Mouse (Mus musculus): ENCODE results near the gene Gucy2e.

Gene Gucy2e

GRCm38 (mm10) chr11:69236061-69236925, 543 bp downstream of the Gucy2e start:
- DNase-seq (ENCODE audit: low spot score in 2 of 2) = no peak

- peak; percentile 57 to 66 for DNase-seq (ENCODE audit: low spot score in 2 of 2)
These were observed 1.4 kb downstream of the Gucy2e start for GRCm38 (mm10) chr11:69235285-69236060.

GRCm38 (mm10) chr11:69233141-69233540, 3.7 kb downstream of the Gucy2e start:
- no peak for DNase-seq (ENCODE audit: low spot score in 2 of 2)

- no peak for DNase-seq (ENCODE audit: low spot score in 2 of 2)
These were observed 6.4 kb downstream of the Gucy2e start for GRCm38 (mm10) chr11:69230420-69230819.

GRCm38 (mm10) chr11:69225715-69226114, 11.1 kb downstream of the Gucy2e start:
- no peak for DNase-seq (ENCODE audit: low spot score in 2 of 2)

GRCm38 (mm10) chr11:69223101-69223500, 13.7 kb downstream of the Gucy2e start:
- DNase-seq (ENCODE audit: low spot score in 2 of 2) = no peak

- no peak for DNase-seq (ENCODE audit: low spot score in 2 of 2)
These were observed 15.8 kb downstream of the Gucy2e start for GRCm38 (mm10) chr11:69221070-69221469.

- DNase-seq (ENCODE audit: low spot score in 2 of 2) = no peak
These were observed 18.2 kb downstream of the Gucy2e start for GRCm38 (mm10) chr11:69218661-69219060.

- DNase-seq (ENCODE audit: low spot score in 2 of 2) = no peak
These were observed 19.4 kb downstream of the Gucy2e start for GRCm38 (mm10) chr11:69217411-69217810.

GRCm38 (mm10) chr11:69211431-69211830, 25.4 kb downstream of the Gucy2e start:
- peak; percentile 34 for DNase-seq (ENCODE audit: low spot score in 2 of 2)

GRCm38 (mm10) chr11:69202469-69203230, 34.2 kb downstream of the Gucy2e start:
- no peak for DNase-seq (ENCODE audit: low spot score in 2 of 2)

- no peak for DNase-seq (ENCODE audit: low spot score in 2 of 2)
These were observed 36.6 kb downstream of the Gucy2e start for GRCm38 (mm10) chr11:69200231-69200630.

GRCm38 (mm10) chr11:69199251-69199650, 37.6 kb downstream of the Gucy2e start:
- DNase-seq (ENCODE audit: low spot score in 2 of 2) = no peak

GRCm38 (mm10) chr11:69197743-69198142, 39.1 kb downstream of the Gucy2e start, which contains the start of gene Alox8:
Gene Alox8 (minus strand): TSS chr11:69197843.
- DNase-seq (ENCODE audit: low spot score in 2 of 2) = no peak

- no peak for DNase-seq (ENCODE audit: low spot score in 2 of 2)
These were observed 39.6 kb downstream of the Gucy2e start for GRCm38 (mm10) chr11:69197194-69197593.

- no peak for DNase-seq (ENCODE audit: low spot score in 2 of 2)
These were observed 40.1 kb downstream of the Gucy2e start for GRCm38 (mm10) chr11:69196766-69197165.

GRCm38 (mm10) chr11:69192840-69193239, 44.0 kb downstream of the Gucy2e start:
- peak in 1 of 2 experiments; percentile 28 for DNase-seq (ENCODE audit: low spot score in 2 of 2)

- no peak for DNase-seq (ENCODE audit: low spot score in 2 of 2)
These were observed 50.9 kb downstream of the Gucy2e start for GRCm38 (mm10) chr11:69185936-69186335.

- no peak for DNase-seq (ENCODE audit: low spot score in 2 of 2)
These were observed 51.8 kb downstream of the Gucy2e start for GRCm38 (mm10) chr11:69185031-69185430.

GRCm38 (mm10) chr11:69180120-69180519, 56.7 kb downstream of the Gucy2e start:
- DNase-seq (ENCODE audit: low spot score in 2 of 2) = no peak

GRCm38 (mm10) chr11:69179512-69179911, 57.3 kb downstream of the Gucy2e start:
- no peak for DNase-seq (ENCODE audit: low spot score in 2 of 2)

GRCm38 (mm10) chr11:69178525-69178924, 58.3 kb downstream of the Gucy2e start:
- DNase-seq (ENCODE audit: low spot score in 2 of 2) = no peak
